Mouse (Mus musculus): ENCODE measurements around the gene Tas2r122. TPM values are rescaled to one million over a fixed set of nuclear protein-coding genes. Genes with fewer than 3 reads are reported as not detected.
"Not testable (repeated sequence)": the region's sequence is repeated elsewhere in the genome, so short reads cannot be mapped to it uniquely, and the experiment has no call there.

The Tas2r122 gene
- polyA plus RNA-seq (2014; fragmentation: Nextera tagmentation; extraction: Ambion mirVana) = not detected in 2 replicates

DNA sequence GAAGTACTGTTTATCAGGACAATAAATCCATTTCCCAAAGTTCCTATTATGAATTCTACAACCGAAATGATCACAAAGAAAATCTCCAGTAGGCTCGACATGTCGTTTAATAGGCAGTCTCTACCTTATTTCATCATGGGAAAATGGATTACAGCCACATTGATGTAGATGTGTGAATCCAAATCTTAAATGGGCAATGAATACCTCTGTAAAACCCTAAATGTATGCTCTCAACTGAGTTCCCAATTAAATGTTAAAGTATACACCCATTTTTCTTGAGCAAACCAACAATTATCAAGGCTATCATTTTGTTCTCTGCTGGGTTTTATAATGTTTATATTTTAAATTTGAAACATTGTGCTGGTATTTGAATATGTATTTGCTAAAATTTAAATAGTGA is at the start of gene Tas2r122:
Tas2r122 (minus strand) TSS at position 101 of the 400 bp plus-strand sequence.
- Histone ChIP-seq H3K4me3 (ENCODE audit: low read depth, low read length) (no peak within 1 kb of the TSS), H3K4me2 (no peak within 1 kb of the TSS), H3K9me3 (ENCODE audit: low read depth, low read length) (no peaks in the 10 kb centered on the region), H3K27me3 (ENCODE audit: insufficient read depth, low read length) (no peaks in the 10 kb centered on the region), H3K9ac (no peak within 1 kb of the TSS), H3K27ac (ENCODE audit: low read depth) (no peak within 1 kb of the TSS), H3K36me3 (ENCODE audit: insufficient read depth) (no peaks in the 10 kb centered on the region), H3K4me1 (ENCODE audit: insufficient read depth) (no peaks in the 10 kb centered on the region)
- no peak for TF ChIP-seq CTCF (IDR thresholded peaks at IDR 0.05; ENCODE audit: low read depth)
- 83% methylated on average over 3 of the region's 3 CpGs for WGBS
- no peak for DNase-seq
- no peak for ATAC-seq (ENCODE audit: insufficient read depth)

DNA sequence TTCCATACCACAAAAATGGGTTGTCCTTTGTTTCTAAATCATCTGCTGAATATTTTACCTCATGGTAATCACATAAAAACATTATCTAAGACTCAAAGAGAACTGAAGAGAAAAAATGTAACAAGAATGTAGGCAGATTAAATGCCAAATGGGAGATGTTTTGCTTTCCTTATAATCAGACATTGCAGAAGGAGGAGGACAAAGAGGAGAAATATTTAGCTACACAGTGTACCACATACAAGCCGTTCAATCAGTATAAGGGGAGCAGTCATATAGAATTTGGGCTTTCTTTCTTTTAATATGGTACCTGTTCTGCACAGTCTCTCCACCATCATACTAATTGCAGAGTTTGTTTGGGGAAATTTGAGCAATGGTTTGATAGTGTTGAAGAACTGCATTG is 42.7 kb upstream of the Tas2r122 start, which contains the start of gene Tas2r124:
Tas2r124 (plus strand) TSS at position 301 of the 400 bp plus-strand sequence.
- Histone ChIP-seq H3K4me2 (no peak within 1 kb of the TSS), H3K27ac (ENCODE audit: low read depth) (no peak within 1 kb of the TSS), H3K4me1 (ENCODE audit: insufficient read depth) (no peaks in the 10 kb centered on the region), H3K9ac (no peak within 1 kb of the TSS), H3K4me3 (ENCODE audit: low read depth, low read length) (no peak within 1 kb of the TSS), H3K9me3 (ENCODE audit: low read depth, low read length) (no peaks in the 10 kb centered on the region), H3K27me3 (ENCODE audit: insufficient read depth, low read length) (no peaks in the 10 kb centered on the region), H3K36me3 (ENCODE audit: insufficient read depth) (no peaks in the 10 kb centered on the region)
- no peak for TF ChIP-seq CTCF (IDR thresholded peaks at IDR 0.05; ENCODE audit: low read depth)
- ATAC-seq (ENCODE audit: insufficient read depth) = no peak
- 78% methylated on average over 1 of the region's 1 CpGs for WGBS
- no peak for DNase-seq

DNA sequence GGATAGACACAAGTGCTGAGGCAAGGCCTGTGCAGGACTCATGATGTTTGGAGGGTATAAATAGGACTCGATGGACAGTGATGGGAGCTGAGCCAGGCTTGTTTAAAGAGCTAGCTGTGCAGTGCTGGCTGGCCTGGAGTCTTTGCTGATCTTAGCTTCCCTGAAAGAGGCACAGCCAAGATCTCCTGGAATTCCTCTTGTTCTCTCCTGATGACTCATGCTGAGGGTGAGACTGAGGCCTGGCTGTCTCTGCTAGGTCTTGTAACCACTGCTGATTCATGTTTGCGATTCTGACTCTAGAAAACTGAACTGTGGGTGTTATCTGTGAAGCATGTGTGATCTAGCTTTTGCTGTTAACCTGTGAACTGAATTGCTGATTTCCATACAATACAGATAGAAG is 38.5 kb upstream of the Tas2r122 start:
- Histone ChIP-seq H3K9me3 (ENCODE audit: low read depth, low read length) (no peaks in the 10 kb centered on the region), H3K27me3 (ENCODE audit: insufficient read depth, low read length) (no peaks in the 10 kb centered on the region), H3K36me3 (ENCODE audit: insufficient read depth) (no peaks in the 10 kb centered on the region), H3K4me3 (ENCODE audit: low read depth, low read length) (no peak overlapping the region), H3K9ac (no peak overlapping the region), H3K4me1 (ENCODE audit: insufficient read depth) (no peaks in the 10 kb centered on the region), H3K4me2 (no peak overlapping the region), H3K27ac (ENCODE audit: low read depth) (no peak overlapping the region)
- no peak for TF ChIP-seq CTCF (IDR thresholded peaks at IDR 0.05; ENCODE audit: low read depth)
- DNase-seq (peak; percentile 0), ATAC-seq (ENCODE audit: insufficient read depth) (no peak)
- WGBS = 78% methylated on average over 2 of the region's 2 CpGs

DNA sequence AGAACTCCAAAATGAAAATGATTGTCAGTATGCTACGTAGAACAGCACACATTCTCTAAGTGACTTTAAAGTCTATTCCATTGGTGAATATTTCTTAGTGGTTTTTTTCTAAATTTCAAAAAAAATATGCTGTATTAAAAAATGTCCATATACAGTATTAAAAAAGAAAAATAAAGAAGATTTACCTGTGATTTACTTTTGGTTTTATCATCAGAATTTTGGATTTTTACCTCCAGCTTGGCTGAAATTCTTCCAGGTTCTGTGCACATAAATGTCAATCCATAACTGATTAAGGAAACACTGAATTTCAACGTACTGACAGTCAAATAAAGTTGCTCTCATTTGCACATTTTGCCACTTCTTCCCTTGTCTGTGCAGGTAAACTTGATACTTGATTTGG is 26.2 kb upstream of the Tas2r122 start, which contains the start of gene Tas2r115:
Tas2r115 (minus strand) TSS at position 101 of the 400 bp plus-strand sequence.
- no peak for ATAC-seq (ENCODE audit: insufficient read depth)
- no peak within 1 kb of the TSS for H3K4me3 ChIP-seq (ENCODE audit: low read depth, low read length)
- no peak for DNase-seq
- no peak within 1 kb of the TSS for H3K27ac ChIP-seq (ENCODE audit: low read depth)
- WGBS = 64% methylated on average over 2 of the region's 2 CpGs
- H3K27me3 ChIP-seq (ENCODE audit: insufficient read depth, low read length) = no peaks in the 10 kb centered on the region
- no peaks in the 10 kb centered on the region for H3K36me3 ChIP-seq (ENCODE audit: insufficient read depth)
- no peaks in the 10 kb centered on the region for H3K4me1 ChIP-seq (ENCODE audit: insufficient read depth)
- no peaks in the 10 kb centered on the region for H3K9me3 ChIP-seq (ENCODE audit: low read depth, low read length)
- H3K9ac ChIP-seq = no peak within 1 kb of the TSS
- H3K4me2 ChIP-seq = no peak within 1 kb of the TSS
- TF ChIP-seq CTCF (IDR thresholded peaks at IDR 0.05; ENCODE audit: low read depth) = no peak

DNA sequence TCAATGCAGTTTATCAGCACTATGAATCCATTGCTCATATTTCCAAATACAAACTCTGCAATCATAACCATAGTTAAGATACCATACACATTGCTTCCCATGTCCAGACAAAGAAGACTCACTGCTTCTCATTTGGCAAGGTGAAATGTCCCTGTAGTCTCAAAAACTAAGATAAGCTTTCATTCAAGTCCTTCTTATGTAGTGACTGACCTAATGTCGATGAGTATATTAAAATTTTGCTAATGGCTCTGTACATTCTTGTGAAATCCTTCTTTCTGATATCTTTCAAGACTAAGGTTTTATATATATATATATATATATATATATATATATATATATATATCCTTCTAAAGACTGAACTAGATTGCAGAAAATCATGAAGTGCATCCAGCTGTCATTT is 10.8 kb downstream of the Tas2r122 start, which contains the start of gene Tas2r121:
Tas2r121 (minus strand) TSS at position 101 of the 400 bp plus-strand sequence.
- H3K36me3 ChIP-seq (ENCODE audit: insufficient read depth) = no peaks in the 10 kb centered on the region
- no peak within 1 kb of the TSS for H3K4me3 ChIP-seq (ENCODE audit: low read depth, low read length)
- TF ChIP-seq CTCF (IDR thresholded peaks at IDR 0.05; ENCODE audit: low read depth) = no peak
- ATAC-seq (ENCODE audit: insufficient read depth) = no peak
- no peak within 1 kb of the TSS for H3K9ac ChIP-seq
- no peaks in the 10 kb centered on the region for H3K4me1 ChIP-seq (ENCODE audit: insufficient read depth)
- DNase-seq = no peak
- no peaks in the 10 kb centered on the region for H3K9me3 ChIP-seq (ENCODE audit: low read depth, low read length)
- no peak within 1 kb of the TSS for H3K27ac ChIP-seq (ENCODE audit: low read depth)
- H3K4me2 ChIP-seq = no peak within 1 kb of the TSS
- WGBS = 65% methylated on average over 1 of the region's 1 CpGs
- no peaks in the 10 kb centered on the region for H3K27me3 ChIP-seq (ENCODE audit: insufficient read depth, low read length)

DNA sequence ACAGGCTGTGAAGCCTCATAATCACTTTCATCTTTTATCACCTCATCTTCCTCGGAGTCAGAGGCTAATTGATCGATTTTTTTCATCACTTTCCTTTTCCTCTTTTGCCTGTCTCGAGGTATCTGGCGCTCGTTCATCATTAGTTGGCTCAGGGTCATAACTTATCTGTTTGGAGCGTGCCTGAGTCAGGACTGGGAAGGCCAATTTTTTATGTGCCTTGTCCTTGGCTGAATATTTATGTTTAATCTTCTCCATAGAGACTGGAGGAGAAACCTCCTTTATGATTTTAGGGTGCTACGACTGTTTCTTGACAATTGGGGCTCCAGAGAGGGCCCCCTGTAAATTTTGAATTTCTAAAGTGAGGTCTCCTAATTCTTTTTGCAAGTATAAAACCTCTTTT is 20.1 kb downstream of the Tas2r122 start:
- not testable (repeated sequence) for H3K4me1 ChIP-seq (ENCODE audit: insufficient read depth); ATAC-seq (ENCODE audit: insufficient read depth)
- WGBS = 70% methylated on average over 7 of the region's 7 CpGs

More for the DNA sequence above, 20.1 kb downstream of the Tas2r122 start:
- H3K27ac ChIP-seq (ENCODE audit: low read depth); H3K9me3 ChIP-seq (ENCODE audit: low read depth, low read length); H3K4me2 ChIP-seq; H3K9ac ChIP-seq; H3K4me3 ChIP-seq (ENCODE audit: low read depth, low read length); DNase-seq; H3K36me3 ChIP-seq (ENCODE audit: insufficient read depth); H3K27me3 ChIP-seq (ENCODE audit: insufficient read depth, low read length): not testable (repeated sequence)

Other genes with a start within 250 kb of the Tas2r122 start
- gene Prh1, start 142.1 kb downstream of the Tas2r122 start, polyA plus RNA-seq (2014; fragmentation: Nextera tagmentation; extraction: Ambion mirVana) = not detected in 2 replicates
- gene Prp2, start 116.0 kb downstream of the Tas2r122 start, polyA plus RNA-seq (2014; fragmentation: Nextera tagmentation; extraction: Ambion mirVana) = not detected in 2 replicates
- not detected in 2 replicates for gene A630073D07Rik, start 60.4 kb downstream of the Tas2r122 start, polyA plus RNA-seq (2014; fragmentation: Nextera tagmentation; extraction: Ambion mirVana)
- gene Tas2r120, start 55.0 kb downstream of the Tas2r122 start, polyA plus RNA-seq (2014; fragmentation: Nextera tagmentation; extraction: Ambion mirVana) = not detected in 2 replicates
- gene Tas2r121, start 10.9 kb downstream of the Tas2r122 start, polyA plus RNA-seq (2014; fragmentation: Nextera tagmentation; extraction: Ambion mirVana) = not detected in 2 replicates
- not detected in 2 replicates for gene Tas2r115, start 26.1 kb upstream of the Tas2r122 start, polyA plus RNA-seq (2014; fragmentation: Nextera tagmentation; extraction: Ambion mirVana)
- gene Tas2r124, start 42.8 kb upstream of the Tas2r122 start, polyA plus RNA-seq (2014; fragmentation: Nextera tagmentation; extraction: Ambion mirVana) = not detected in 2 replicates
- not detected in 2 replicates for gene Tas2r102, start 50.2 kb upstream of the Tas2r122 start, polyA plus RNA-seq (2014; fragmentation: Nextera tagmentation; extraction: Ambion mirVana)
- not detected in 2 replicates for gene Tas2r136, start 66.2 kb upstream of the Tas2r122 start, polyA plus RNA-seq (2014; fragmentation: Nextera tagmentation; extraction: Ambion mirVana)
- not detected in 2 replicates for gene Tas2r117, start 90.9 kb upstream of the Tas2r122 start, polyA plus RNA-seq (2014; fragmentation: Nextera tagmentation; extraction: Ambion mirVana)
- not detected in 2 replicates for gene Tas2r123, start 135.2 kb upstream of the Tas2r122 start, polyA plus RNA-seq (2014; fragmentation: Nextera tagmentation; extraction: Ambion mirVana)
- not detected in 2 replicates for gene Tas2r116, start 143.5 kb upstream of the Tas2r122 start, polyA plus RNA-seq (2014; fragmentation: Nextera tagmentation; extraction: Ambion mirVana)
- gene Tas2r110, start 156.1 kb upstream of the Tas2r122 start, polyA plus RNA-seq (2014; fragmentation: Nextera tagmentation; extraction: Ambion mirVana) = not detected in 2 replicates
- gene Tas2r113, start 181.1 kb upstream of the Tas2r122 start, polyA plus RNA-seq (2014; fragmentation: Nextera tagmentation; extraction: Ambion mirVana) = not detected in 2 replicates
- not detected in 2 replicates for gene Tas2r125, start 197.7 kb upstream of the Tas2r122 start, polyA plus RNA-seq (2014; fragmentation: Nextera tagmentation; extraction: Ambion mirVana)
- gene Tas2r129, start 239.2 kb upstream of the Tas2r122 start, polyA plus RNA-seq (2014; fragmentation: Nextera tagmentation; extraction: Ambion mirVana) = not detected in 2 replicates
- not detected in 2 replicates for gene Tas2r131, start 246.0 kb upstream of the Tas2r122 start, polyA plus RNA-seq (2014; fragmentation: Nextera tagmentation; extraction: Ambion mirVana)

Measured in lung, embryonic 14.5 days (tissue).